Mouse (Mus musculus): ENCODE measurements around the gene Banf2.

- TF ChIP-seq CTCF (IDR thresholded peaks at IDR 0.05; ENCODE audit: insufficient read depth, low read length) (no peak), POLR2A (IDR thresholded peaks at IDR 0.05; ENCODE audit: borderline replicate concordance, extremely low read depth, low read depth, low read length) (no peak)
Measured at GRCm38 (mm10) chr2:144026456-144026855, 6.4 kb upstream of the Banf2 start.
